Mouse (Mus musculus) liver, adult 2 months (tissue): ENCODE measurements at regions not wholly inside any gene's neighbourhood (a gene's known extent, or its start where the extent isn't known, plus 50 kb on each side); places are given as distances from the start of the nearest gene placed in this dataset.

Experiments used
- CTCF ChIP-seq: fragments of 200-500 bp; IDR thresholded peaks from 2 replicates; pipeline ENCODE4 v1.5.1; 2011; ENCODE audit warnings: low read depth, low read length, control low read depth
- POLR2A ChIP-seq: fragments of 200-500 bp; IDR thresholded peaks from 2 replicates; pipeline ENCODE4 v1.6.1; 2011; ENCODE audit warnings: low read length, control low read depth; ENCODE audit not compliant: insufficient read depth; ENCODE audit errors: extremely low read depth

DNA sequence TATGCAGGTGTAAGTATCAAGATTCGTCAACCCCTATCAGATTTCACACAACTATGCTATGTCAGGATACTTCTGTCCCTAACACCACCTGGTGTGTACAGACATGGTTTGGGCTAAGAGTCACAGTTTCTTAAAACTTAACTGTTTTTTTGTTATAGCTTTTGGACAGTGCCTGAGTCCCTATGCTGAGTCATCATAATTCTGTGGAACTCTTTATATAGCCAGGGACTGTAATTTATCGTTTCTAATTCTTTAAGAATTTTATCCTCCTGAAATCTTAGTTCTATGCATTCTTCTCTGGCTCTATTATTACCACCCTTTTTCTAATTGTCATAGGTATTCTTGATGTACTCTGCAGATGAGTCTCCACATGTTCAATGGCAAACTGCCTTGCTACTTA is 418.3 kb downstream of the Pdzph1 start:
- TF ChIP-seq CTCF (no peak), POLR2A (no peak)
